Mouse (Mus musculus): Measurements from ENCODE around the gene Pacsin3. TPM values are rescaled to one million over a fixed set of nuclear protein-coding genes. Genes with fewer than 3 reads are reported as not detected.

Pacsin3 gene
- total RNA-seq, 1 experiment from 2014 or later, result not detected

DNA sequence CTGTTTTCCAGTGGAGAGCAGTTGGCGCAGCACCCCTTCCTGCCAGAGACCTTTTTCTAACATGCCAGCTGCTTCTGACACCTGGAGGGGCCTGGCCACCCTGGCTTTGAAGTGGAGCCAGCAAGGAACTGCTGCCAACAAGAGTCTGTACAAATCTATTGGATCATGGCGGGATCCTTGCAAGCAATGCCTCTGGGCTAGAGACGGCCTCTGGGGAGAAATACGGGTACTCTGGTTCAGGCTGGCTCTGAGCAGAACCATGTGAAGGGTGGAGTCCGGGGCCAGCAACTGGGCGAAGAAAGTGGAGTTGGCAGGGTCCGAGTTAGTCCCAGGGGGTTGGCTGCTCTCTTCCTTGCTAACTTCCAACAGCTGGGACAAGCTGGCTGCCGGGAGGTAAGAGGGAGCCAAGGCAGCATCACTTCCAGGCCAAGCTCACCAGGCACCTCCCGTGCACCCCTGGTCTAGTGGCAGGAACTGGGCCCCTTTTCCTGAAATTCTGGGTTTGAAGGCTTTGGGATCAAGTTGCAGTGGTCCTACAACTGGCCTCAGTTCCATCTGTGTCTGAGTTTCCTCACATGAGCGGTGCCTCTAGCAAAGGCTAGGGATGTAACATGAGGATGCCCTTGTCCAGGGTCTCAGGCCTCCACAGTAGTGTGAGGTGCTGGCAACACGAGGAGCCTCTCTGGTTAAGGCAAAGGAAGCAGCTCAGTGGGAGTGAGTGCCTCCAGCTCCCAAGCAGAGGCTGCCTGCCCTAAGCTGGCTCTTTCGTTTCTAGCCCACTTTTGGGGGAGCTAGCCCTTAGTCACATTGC, 35.6 kb downstream of the Pacsin3 start:
- ATAC-seq (replicated peaks; ENCODE audit: insufficient number of reproducible peaks, low FRiP score, low TSS enrichment, poor library complexity, severe bottlenecking), result no peak

DNA sequence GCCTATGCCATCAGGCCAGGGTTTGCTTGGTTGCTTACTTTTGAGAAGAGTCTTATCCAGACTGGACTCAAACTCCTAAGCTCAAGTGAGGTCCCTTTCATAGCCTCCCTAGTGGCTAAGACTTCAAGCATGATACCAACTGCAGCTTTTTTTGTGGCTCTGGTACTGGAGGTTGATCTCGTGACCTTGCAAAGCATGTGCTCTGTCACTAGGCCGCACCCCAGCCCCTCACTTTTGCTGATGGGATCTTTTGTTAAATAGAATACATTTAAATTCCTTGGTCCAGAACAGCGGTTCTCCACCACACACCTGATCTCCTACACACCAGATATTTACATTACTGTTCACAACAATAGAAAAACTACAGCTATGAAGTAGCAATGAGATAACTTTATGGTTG, 38.5 kb downstream of the Pacsin3 start:
- ATAC-seq (replicated peaks; ENCODE audit: insufficient number of reproducible peaks, low FRiP score, low TSS enrichment, poor library complexity, severe bottlenecking), result no peak

DNA sequence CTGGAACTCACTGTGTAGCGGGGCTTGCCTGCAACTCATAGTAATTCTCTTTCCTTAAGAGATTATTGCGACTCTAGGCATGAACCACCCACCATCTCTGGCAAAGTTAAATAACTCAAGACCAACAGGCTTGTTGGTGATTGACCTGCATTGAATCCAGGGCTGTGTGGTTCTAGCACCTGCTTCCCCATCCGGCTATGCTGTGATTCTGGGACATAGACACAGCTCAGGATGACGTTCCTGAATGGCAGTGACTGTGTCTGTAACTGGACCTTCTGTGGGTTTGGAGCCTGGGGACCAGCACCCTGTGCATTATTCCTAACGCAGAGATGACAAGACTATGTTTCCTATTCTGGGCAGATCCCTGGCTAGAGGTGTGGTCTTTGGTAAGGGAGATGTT, 40.1 kb downstream of the Pacsin3 start:
- ATAC-seq (replicated peaks; ENCODE audit: insufficient number of reproducible peaks, low FRiP score, low TSS enrichment, poor library complexity, severe bottlenecking), result no peak

DNA sequence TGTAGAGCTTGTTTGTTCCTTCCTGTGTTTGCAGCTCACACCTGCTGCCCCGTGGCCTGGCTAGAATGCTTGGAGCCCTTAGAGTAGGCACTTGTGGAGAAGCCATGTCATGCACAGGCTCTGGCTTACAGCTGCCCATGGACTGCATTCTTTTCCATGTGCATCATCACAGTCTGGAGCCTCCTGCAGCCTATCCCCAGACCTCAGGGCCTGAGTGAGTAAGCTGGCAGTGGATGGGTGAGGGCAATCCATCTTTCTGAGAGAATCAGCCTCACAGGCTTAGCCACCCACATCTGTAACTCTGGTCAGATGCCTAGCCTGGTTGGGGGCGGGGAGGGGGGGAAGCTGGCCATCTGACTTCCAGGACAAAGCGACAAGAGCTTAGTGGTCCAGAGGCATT, 43.4 kb downstream of the Pacsin3 start:
- ATAC-seq (replicated peaks; ENCODE audit: insufficient number of reproducible peaks, low FRiP score, low TSS enrichment, poor library complexity, severe bottlenecking), result no peak

DNA sequence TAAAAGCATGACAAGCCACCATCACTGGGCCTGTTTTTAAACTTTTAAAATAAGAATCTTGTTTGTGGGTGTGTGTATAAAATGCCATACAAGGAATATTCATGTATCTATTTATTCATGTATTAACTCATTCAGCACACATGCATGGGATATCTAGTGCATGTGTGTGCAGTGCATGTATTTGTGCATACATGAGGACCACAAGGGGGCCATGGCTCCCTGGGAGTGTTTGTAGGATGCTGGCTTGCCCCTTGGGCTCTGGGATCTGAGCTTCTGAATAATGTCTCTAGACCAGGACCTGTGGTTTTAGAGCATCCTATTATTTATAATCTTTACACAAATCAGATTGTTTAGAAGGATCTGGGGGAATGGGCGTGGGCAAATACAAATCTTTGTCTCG, 45.0 kb downstream of the Pacsin3 start:
- ATAC-seq (replicated peaks; ENCODE audit: insufficient number of reproducible peaks, low FRiP score, low TSS enrichment, poor library complexity, severe bottlenecking), result no peak

DNA sequence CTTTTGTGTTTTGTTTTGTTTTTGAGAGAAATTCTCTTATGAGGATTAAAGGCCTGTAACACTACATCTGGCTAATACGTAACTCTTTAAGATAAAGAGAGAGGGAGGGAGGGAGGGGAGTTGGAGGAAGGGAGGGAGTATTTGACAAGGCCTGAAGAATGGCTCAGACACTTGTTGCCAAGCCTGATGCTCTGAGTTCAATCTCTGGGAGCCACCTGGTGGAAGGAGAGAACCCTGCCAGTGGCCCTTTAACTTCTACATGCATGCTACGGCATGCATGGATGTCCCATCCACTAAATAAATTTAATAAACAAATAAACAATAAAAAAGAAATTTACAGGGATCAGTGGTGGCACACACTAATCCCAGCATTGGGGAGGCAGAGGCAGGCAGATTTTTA, 46.1 kb downstream of the Pacsin3 start:
- no peak for ATAC-seq (replicated peaks; ENCODE audit: insufficient number of reproducible peaks, low FRiP score, low TSS enrichment, poor library complexity, severe bottlenecking)

DNA sequence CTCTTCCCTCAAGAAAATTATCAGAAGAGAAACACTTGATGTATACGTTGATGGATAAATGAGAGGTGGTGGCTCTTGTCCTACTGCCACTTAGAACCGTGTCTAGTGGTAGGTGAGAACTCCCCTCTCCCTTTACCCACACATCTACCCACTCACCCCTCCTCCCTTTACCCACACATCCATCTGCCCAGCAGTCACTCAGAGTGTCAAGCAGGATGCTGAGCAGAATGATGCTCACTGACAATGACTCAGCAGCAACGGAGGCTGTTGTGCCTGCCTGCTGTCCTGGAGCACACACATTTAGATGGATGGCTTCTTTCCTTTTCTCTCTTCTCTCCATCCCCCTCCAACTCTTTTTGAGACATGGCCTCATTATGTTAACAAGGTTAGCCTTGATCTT, 47.1 kb downstream of the Pacsin3 start:
- no peak for ATAC-seq (replicated peaks; ENCODE audit: insufficient number of reproducible peaks, low FRiP score, low TSS enrichment, poor library complexity, severe bottlenecking)

DNA sequence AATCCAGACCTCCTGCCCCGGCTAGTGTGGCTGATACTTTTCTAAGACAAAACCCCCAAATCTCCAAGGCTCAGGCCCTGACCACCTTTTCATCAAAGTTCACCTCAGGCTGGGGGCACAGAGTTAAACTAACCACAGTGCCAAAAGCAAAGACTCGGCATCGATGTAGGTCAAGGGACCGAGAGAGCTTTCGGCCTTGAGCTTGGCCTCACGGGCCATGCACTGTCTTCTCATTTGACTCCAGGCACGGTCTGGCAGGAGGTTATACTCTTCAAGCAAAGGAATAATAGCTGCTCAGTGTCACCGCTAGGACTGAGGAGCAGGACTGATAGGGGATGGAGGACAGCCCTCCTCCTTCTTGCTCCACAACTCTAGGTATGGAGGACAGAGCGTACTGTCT, 50.2 kb downstream of the Pacsin3 start:
- ATAC-seq (replicated peaks; ENCODE audit: insufficient number of reproducible peaks, low FRiP score, low TSS enrichment, poor library complexity, severe bottlenecking), result no peak

DNA sequence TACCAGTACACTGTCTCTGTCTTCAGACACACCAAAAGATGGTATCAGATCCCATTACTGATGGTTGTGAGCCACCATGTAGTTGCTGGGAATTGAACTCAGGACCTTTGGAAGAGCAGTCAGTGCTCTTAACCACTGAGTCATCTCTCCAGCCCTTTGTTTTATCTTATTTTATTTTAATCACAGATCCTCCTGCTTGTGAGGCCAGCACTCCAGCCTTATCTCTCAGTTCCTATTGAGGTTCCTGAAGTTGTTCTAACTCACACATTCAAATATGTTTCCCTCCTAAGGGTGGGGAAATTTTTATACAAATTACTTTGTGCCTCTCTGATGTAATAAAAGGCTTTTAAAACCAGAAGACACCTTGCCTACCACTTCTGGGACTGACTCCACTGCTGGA, 50.8 kb downstream of the Pacsin3 start:
- no peak for ATAC-seq (replicated peaks; ENCODE audit: insufficient number of reproducible peaks, low FRiP score, low TSS enrichment, poor library complexity, severe bottlenecking)

DNA sequence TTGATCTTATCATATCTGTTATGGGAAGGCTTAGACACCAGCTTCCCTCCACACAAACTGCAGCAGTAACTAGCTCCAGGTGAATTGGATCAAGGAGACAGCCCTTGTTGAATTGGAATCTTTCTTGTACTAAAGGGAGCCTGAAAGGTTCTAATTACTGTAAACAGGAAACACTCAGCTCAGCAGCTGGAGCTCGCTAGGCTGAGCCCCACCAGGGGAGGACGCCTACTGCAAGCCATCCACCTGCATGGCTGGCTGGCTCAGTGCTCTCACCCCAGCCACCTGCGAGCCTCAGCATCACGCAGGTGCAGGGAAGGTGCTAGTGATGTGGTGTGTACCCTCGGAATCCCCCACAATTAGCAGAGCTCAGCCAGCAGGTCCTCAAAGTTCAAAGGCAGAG, 52.9 kb downstream of the Pacsin3 start:
- ATAC-seq (replicated peaks; ENCODE audit: insufficient number of reproducible peaks, low FRiP score, low TSS enrichment, poor library complexity, severe bottlenecking), result no peak

DNA sequence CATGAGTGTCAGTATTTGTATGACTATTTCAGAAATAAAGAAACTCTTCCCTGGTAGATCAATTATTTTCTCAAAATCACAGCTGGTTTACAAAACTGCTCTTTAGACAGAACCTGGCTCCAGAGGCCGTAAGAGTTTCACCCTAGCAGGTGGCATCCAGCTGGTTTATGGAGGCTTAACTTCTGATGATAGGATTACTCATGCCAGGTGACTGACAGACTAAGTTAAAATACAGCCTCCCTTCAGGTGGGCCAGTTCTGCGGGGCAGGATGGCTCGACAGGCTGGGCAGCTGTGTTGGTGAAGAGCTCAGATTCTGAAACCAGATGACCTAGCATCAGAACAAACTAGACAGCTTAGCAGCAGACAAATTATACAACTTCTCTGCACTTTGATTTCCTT, 53.8 kb downstream of the Pacsin3 start:
- ATAC-seq (replicated peaks; ENCODE audit: insufficient number of reproducible peaks, low FRiP score, low TSS enrichment, poor library complexity, severe bottlenecking), result no peak

DNA sequence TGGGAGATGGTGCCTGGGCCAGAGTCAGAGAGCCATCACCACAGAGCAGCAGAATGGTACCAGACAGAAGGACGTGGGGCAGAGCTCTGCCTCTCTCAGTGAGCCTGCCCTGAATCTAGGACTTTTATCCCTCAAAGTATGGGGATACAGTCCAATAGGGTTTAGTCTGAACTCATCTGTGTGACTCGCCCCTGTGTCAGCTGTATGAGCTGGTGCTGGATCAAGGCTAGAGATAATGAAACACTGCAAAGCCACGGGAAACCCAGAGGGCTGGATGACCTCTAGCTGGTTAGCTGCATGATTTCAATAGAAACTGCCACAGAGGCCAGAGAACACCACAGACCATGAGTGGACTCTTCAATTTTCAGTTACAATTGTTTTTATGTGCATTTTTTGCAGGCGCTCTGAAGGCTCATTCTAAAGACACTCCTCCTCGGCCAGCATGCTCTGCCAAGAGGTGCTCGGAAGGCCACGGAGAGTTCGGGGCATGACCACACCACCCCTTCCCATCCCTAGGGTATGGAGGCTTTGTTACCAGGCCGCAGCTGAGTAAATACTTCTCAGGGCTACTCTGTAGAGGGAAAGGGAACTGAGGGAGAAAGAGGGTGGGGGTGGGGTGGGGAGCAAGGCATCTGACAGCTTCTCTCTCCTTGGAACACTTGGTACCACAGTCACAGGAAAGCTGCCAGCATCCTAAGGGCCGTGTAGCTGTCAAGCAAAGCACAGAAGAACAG, 57.0 kb downstream of the Pacsin3 start:
- no peak for ATAC-seq (replicated peaks; ENCODE audit: insufficient number of reproducible peaks, low FRiP score, low TSS enrichment, poor library complexity, severe bottlenecking)

DNA sequence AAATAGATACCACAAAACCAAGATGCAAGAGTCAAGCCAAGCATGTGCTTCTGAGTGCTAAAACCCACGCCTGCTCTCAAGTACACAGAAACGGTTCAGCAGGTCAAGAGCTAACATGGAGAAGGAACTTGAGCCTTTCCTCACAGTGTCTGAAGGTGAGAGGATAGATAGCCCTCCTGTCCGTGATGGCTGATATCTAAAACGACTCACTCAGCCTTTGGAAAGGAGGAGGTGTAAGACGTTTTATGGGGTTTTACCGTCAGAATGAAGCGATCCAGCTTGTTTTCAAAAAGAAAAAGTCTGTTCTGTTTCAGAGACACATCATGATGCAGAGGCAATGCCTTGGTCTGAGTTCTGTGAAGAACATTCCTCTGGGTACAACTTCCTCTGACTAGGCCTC, 58.4 kb downstream of the Pacsin3 start:
- ATAC-seq (replicated peaks; ENCODE audit: insufficient number of reproducible peaks, low FRiP score, low TSS enrichment, poor library complexity, severe bottlenecking), result no peak

Other genes with a start within 250 kb of the Pacsin3 start
- 4.3 TPM in 1 of 3 replicates, not detected in the others for gene Rapsn, start 220.3 kb upstream of the Pacsin3 start, total RNA-seq (2017)
- 235 to 255 TPM (median 248 TPM) in 3 replicates for gene Psmc3, start 201.9 kb upstream of the Pacsin3 start, total RNA-seq (2017)
- gene Slc39a13, start 185.5 kb upstream of the Pacsin3 start, total RNA-seq (2017), result 15.6 to 33.3 TPM (median 26.7 TPM) in 3 replicates
- 306 to 616 TPM (median 505 TPM) in 3 replicates for gene Spi1, start 173.6 kb upstream of the Pacsin3 start, total RNA-seq (2017)
- 1.4 to 5.2 TPM (median 3.7 TPM) in 3 replicates for gene Mybpc3, start 137.8 kb upstream of the Pacsin3 start, total RNA-seq (2017)
- gene Madd, start 72.1 kb upstream of the Pacsin3 start, total RNA-seq (2017), result 66.0 to 190 TPM (median 155 TPM) in 3 replicates
- gene Nr1h3, start 53.1 kb upstream of the Pacsin3 start, total RNA-seq (2017), result 6.7 to 13.1 TPM (median 9.3 TPM) in 3 replicates
- gene Acp2, start 53.1 kb upstream of the Pacsin3 start, total RNA-seq (2017), result 16.0 to 20.6 TPM (median 17.2 TPM) in 3 replicates
- gene Ddb2, start 19.0 kb upstream of the Pacsin3 start, total RNA-seq (2017), result 8.5 to 15.4 TPM (median 8.8 TPM) in 3 replicates
- 34.0 to 45.8 TPM (median 35.3 TPM) in 3 replicates for gene Arfgap2, start 9.0 kb downstream of the Pacsin3 start, total RNA-seq (2017)
- gene 1110051M20Rik, start 188.8 kb downstream of the Pacsin3 start, total RNA-seq (2017), result 4.0 to 12.7 TPM (median 5.5 TPM) in 3 replicates
- 1.4 to 2.5 TPM (median 1.6 TPM) in 3 replicates for gene Lrp4, start 201.6 kb downstream of the Pacsin3 start, total RNA-seq (2017)